Mouse (Mus musculus): Measurements from ENCODE around the gene Ccdc85b. TPM values are rescaled to one million over a fixed set of nuclear protein-coding genes. Genes with fewer than 3 reads are reported as not detected.

Gene Ccdc85b
- polyA plus RNA-seq, 1 experiment from 2014 or later = 11.6 TPM

GRCm38 (mm10) chr19:5463212-5463611, 5.5 kb upstream of the Ccdc85b start:
- Histone ChIP-seq H3K4me3 (ENCODE audit: low read depth, low read length) (no peak overlapping the region), H3K4me1 (replicated peaks; ENCODE audit: control insufficient read depth, insufficient read depth) (no peaks in the 10 kb centered on the region), H3K9ac (ENCODE audit: low read length) (no peak overlapping the region), H3K9me3 (ENCODE audit: control insufficient read depth, low read length) (no peaks in the 10 kb centered on the region), H3K36me3 (ENCODE audit: control insufficient read depth, insufficient read depth, low read length) (peaks cover 18% of the 10 kb centered on the region), H3K4me2 (replicated peaks; ENCODE audit: low read depth) (no peak overlapping the region), H3K27ac (replicated peaks) (no peak overlapping the region), H3K27me3 (ENCODE audit: control insufficient read depth, insufficient read depth, low read length) (no peaks in the 10 kb centered on the region)
- no peak for ATAC-seq (ENCODE audit: low FRiP score, low TSS enrichment)
- 87% methylated on average over 9 of the region's 9 CpGs for WGBS
- no peak for DNase-seq (ENCODE audit: low spot score)
- no peak for TF ChIP-seq CTCF (IDR thresholded peaks at IDR 0.05; ENCODE audit: low read depth)
- no peak for TF ChIP-seq EP300 (optimal IDR thresholded peaks at IDR 0.05)

GRCm38 (mm10) chr19:5461411-5461810, 3.7 kb upstream of the Ccdc85b start:
- ATAC-seq (ENCODE audit: low FRiP score, low TSS enrichment) (no peak), DNase-seq (ENCODE audit: low spot score) (no peak)
- H3K9ac ChIP-seq (ENCODE audit: low read length) = no peak overlapping the region; the same call in 1 of the 2 replicates
- H3K4me1 ChIP-seq (replicated peaks; ENCODE audit: control insufficient read depth, insufficient read depth) = 0 out of 2 replicates have a peak, but pooled peaks cover 1% of the 10 kb centered on the region
- H3K4me2 ChIP-seq (replicated peaks; ENCODE audit: low read depth) = peak overlapping the region; percentile 92
- 83% methylated on average over 6 of the region's 6 CpGs for WGBS
- H3K36me3 ChIP-seq (ENCODE audit: control insufficient read depth, insufficient read depth, low read length) = peaks cover 18% of the 10 kb centered on the region
- peak overlapping the region; percentile 71 for H3K4me3 ChIP-seq (ENCODE audit: low read depth, low read length)
- TF ChIP-seq CTCF (IDR thresholded peaks at IDR 0.05; ENCODE audit: low read depth) (no peak), EP300 (optimal IDR thresholded peaks at IDR 0.05) (no peak)
- no peaks in the 10 kb centered on the region for H3K27me3 ChIP-seq (ENCODE audit: control insufficient read depth, insufficient read depth, low read length)
- no peak overlapping the region for H3K27ac ChIP-seq (replicated peaks)
- H3K9me3 ChIP-seq (ENCODE audit: control insufficient read depth, low read length) = no peaks in the 10 kb centered on the region

GRCm38 (mm10) chr19:5460465-5460911, 2.8 kb upstream of the Ccdc85b start, which contains the start of gene Fibp:
Fibp (plus strand) TSS chr19:5460615.
- H3K4me3 ChIP-seq (ENCODE audit: low read depth, low read length) = peak within 1 kb of the TSS; percentile 71
- peaks cover 8% of the 10 kb centered on the region for H3K36me3 ChIP-seq (ENCODE audit: control insufficient read depth, insufficient read depth, low read length)
- H3K4me1 ChIP-seq (replicated peaks; ENCODE audit: control insufficient read depth, insufficient read depth) = 0 out of 2 replicates have a peak, but pooled peaks cover 2% of the 10 kb centered on the region
- no peaks in the 10 kb centered on the region for H3K9me3 ChIP-seq (ENCODE audit: control insufficient read depth, low read length)
- H3K9ac ChIP-seq (ENCODE audit: low read length) = peak within 1 kb of the TSS; percentile 80
- ATAC-seq (ENCODE audit: low FRiP score, low TSS enrichment) (peak; percentile 79), DNase-seq (ENCODE audit: low spot score) (peak; percentile 92)
- peak within 1 kb of the TSS; percentile 92 for H3K4me2 ChIP-seq (replicated peaks; ENCODE audit: low read depth)
- H3K27ac ChIP-seq (replicated peaks) = peak within 1 kb of the TSS; percentile 73
- no peaks in the 10 kb centered on the region for H3K27me3 ChIP-seq (ENCODE audit: control insufficient read depth, insufficient read depth, low read length)
- WGBS = under 1% methylated on average over 32 of the region's 32 CpGs
- TF ChIP-seq CTCF (IDR thresholded peaks at IDR 0.05; ENCODE audit: low read depth) = no peak
- TF ChIP-seq EP300 (optimal IDR thresholded peaks at IDR 0.05) = no peak

GRCm38 (mm10) chr19:5459896-5460295, 2.2 kb upstream of the Ccdc85b start:
- DNase-seq (ENCODE audit: low spot score) = no peak
- Histone ChIP-seq H3K9me3 (ENCODE audit: control insufficient read depth, low read length) (no peaks in the 10 kb centered on the region), H3K36me3 (ENCODE audit: control insufficient read depth, insufficient read depth, low read length) (peaks cover 3% of the 10 kb centered on the region; the same call in 1 of the 2 replicates), H3K4me2 (replicated peaks; ENCODE audit: low read depth) (peak overlapping the region; percentile 92), H3K27me3 (ENCODE audit: control insufficient read depth, insufficient read depth, low read length) (no peaks in the 10 kb centered on the region), H3K27ac (replicated peaks) (no peak overlapping the region), H3K4me3 (ENCODE audit: low read depth, low read length) (peak overlapping the region; percentile 71), H3K9ac (ENCODE audit: low read length) (peak overlapping the region; percentile 59), H3K4me1 (replicated peaks; ENCODE audit: control insufficient read depth, insufficient read depth) (peaks cover 2% of the 10 kb centered on the region; the same call in 1 of the 2 replicates)
- TF ChIP-seq EP300 (optimal IDR thresholded peaks at IDR 0.05) (no peak), CTCF (IDR thresholded peaks at IDR 0.05; ENCODE audit: low read depth) (no peak)
- no peak for ATAC-seq (ENCODE audit: low FRiP score, low TSS enrichment)
- 29% methylated on average over 3 of the region's 3 CpGs for WGBS

GRCm38 (mm10) chr19:5459019-5459418, 1.3 kb upstream of the Ccdc85b start:
- Histone ChIP-seq H3K27ac (replicated peaks) (peak overlapping the region; percentile 40; the same call in 1 of the 2 replicates), H3K9ac (ENCODE audit: low read length) (no peak overlapping the region), H3K27me3 (ENCODE audit: control insufficient read depth, insufficient read depth, low read length) (no peaks in the 10 kb centered on the region), H3K4me1 (replicated peaks; ENCODE audit: control insufficient read depth, insufficient read depth) (peaks cover 2% of the 10 kb centered on the region; the same call in 1 of the 2 replicates), H3K9me3 (ENCODE audit: control insufficient read depth, low read length) (no peaks in the 10 kb centered on the region), H3K4me2 (replicated peaks; ENCODE audit: low read depth) (no peak overlapping the region), H3K4me3 (ENCODE audit: low read depth, low read length) (no peak overlapping the region), H3K36me3 (ENCODE audit: control insufficient read depth, insufficient read depth, low read length) (peaks cover 7% of the 10 kb centered on the region)
- DNase-seq (ENCODE audit: low spot score) (no peak), ATAC-seq (ENCODE audit: low FRiP score, low TSS enrichment) (no peak)
- WGBS = 66% methylated on average over 7 of the region's 7 CpGs
- TF ChIP-seq EP300 (optimal IDR thresholded peaks at IDR 0.05) (no peak), CTCF (IDR thresholded peaks at IDR 0.05; ENCODE audit: low read depth) (no peak)

GRCm38 (mm10) chr19:5456922-5457745, 560 bp downstream of the Ccdc85b start:
- Histone ChIP-seq H3K36me3 (ENCODE audit: control insufficient read depth, insufficient read depth, low read length) (peaks cover 5% of the 10 kb centered on the region), H3K27me3 (ENCODE audit: control insufficient read depth, insufficient read depth, low read length) (no peaks in the 10 kb centered on the region), H3K4me1 (replicated peaks; ENCODE audit: control insufficient read depth, insufficient read depth) (peaks cover 2% of the 10 kb centered on the region; the same call in 1 of the 2 replicates), H3K4me3 (ENCODE audit: low read depth, low read length) (peak overlapping the region; percentile 82), H3K9me3 (ENCODE audit: control insufficient read depth, low read length) (no peaks in the 10 kb centered on the region), H3K9ac (ENCODE audit: low read length) (peak overlapping the region; percentile 91), H3K27ac (replicated peaks) (peak overlapping the region; percentile 98), H3K4me2 (replicated peaks; ENCODE audit: low read depth) (peak overlapping the region; percentile 91)
- WGBS = under 1% methylated on average over 69 of the region's 70 CpGs
- ATAC-seq (ENCODE audit: low FRiP score, low TSS enrichment) = peak; percentile 86
- peak; percentile 18; the same call in 1 of the 2 replicates for TF ChIP-seq CTCF (IDR thresholded peaks at IDR 0.05; ENCODE audit: low read depth)
- no peak for TF ChIP-seq EP300 (optimal IDR thresholded peaks at IDR 0.05)
- peak; percentile 94 for DNase-seq (ENCODE audit: low spot score)
